Mouse (Mus musculus) central nervous system, embryonic 18 days (tissue): ENCODE data around the gene Hdac11. TPM values are rescaled to one million over a fixed set of nuclear protein-coding genes. Genes with fewer than 3 reads are reported as not detected.

Experiments used
- polyA plus RNA-seq: library from polyadenylated mRNA; depleted of rRNA; stranded (reverse); fragments of >200 nt; gene quantifications from 2 replicates; pipeline ENCODE4 v1.2.3, GENCODE M21; 2012; rRNA removed

The Hdac11 gene
- 98.2 and 101 TPM in 2 replicates for polyA plus RNA-seq

GRCm38 (mm10) chr6:91156554-91157236 is at the start of gene Hdac11:
Gene Hdac11, plus strand, starts transcription at chr6:91156665.

GRCm38 (mm10) chr6:91116244-91117145 is 40.0 kb upstream of the Hdac11 start, which contains the start of gene Nup210:
Gene Nup210, minus strand, starts transcription at chr6:91116829.

GRCm38 (mm10) chr6:91212155-91212554 is 55.7 kb downstream of the Hdac11 start, which contains the start of gene Fbln2:
Gene Fbln2, plus strand, starts transcription at chr6:91212455.

Other genes starting within 250 kb of the Hdac11 start
- 60.4 and 61.0 TPM in 2 replicates for gene Iqsec1, start 168.0 kb upstream of the Hdac11 start, polyA plus RNA-seq
- 22.8 and 27.6 TPM in 2 replicates for gene Nup210, start 39.8 kb upstream of the Hdac11 start, polyA plus RNA-seq
- 37.4 and 51.1 TPM in 2 replicates for gene Fbln2, start 55.8 kb downstream of the Hdac11 start, polyA plus RNA-seq